Mouse (Mus musculus): ENCODE measurements around the gene Kcnt1. TPM values are rescaled to one million over a fixed set of nuclear protein-coding genes. Genes with fewer than 3 reads are reported as not detected.

The Kcnt1 gene
- total and polyA plus RNA-seq, 3 experiments = 0.04 TPM; not detected in 2

GRCm38 (mm10) chr2:25898970-25899369 is 35.4 kb downstream of the Kcnt1 start (continued):
- TF ChIP-seq RAD21 (IDR thresholded peaks at IDR 0.05; ENCODE audit: low read depth, low read length) (no peak), CHD2 (IDR thresholded peaks at IDR 0.05; ENCODE audit: low read length) (no peak), GABPA (IDR thresholded peaks at IDR 0.05; ENCODE audit: insufficient replicate concordance, low read depth, low read length) (no peak), BHLHE40 (IDR thresholded peaks at IDR 0.05; ENCODE audit: low read depth, low read length) (peak; percentile 76)

- no peak overlapping the region for H3K27ac ChIP-seq (ENCODE audit: insufficient read depth, low read depth)
- H3K9ac ChIP-seq (ENCODE audit: insufficient read depth, low read depth) = no peak overlapping the region
- H3K9me3 ChIP-seq (replicated peaks; ENCODE audit: low read length) = no peaks in the 10 kb centered on the region
- no peak overlapping the region for H3K4me3 ChIP-seq (replicated peaks in 1 of 3; ENCODE audit: low read depth in 2 of 3, low read length in 2 of 3, poor library complexity in 1 of 3)
- TF ChIP-seq ELF1 (IDR thresholded peaks at IDR 0.05; ENCODE audit: low read depth, low read length) = no peak
- TF ChIP-seq MXI1 (IDR thresholded peaks at IDR 0.05; ENCODE audit: low read depth, low read length) = no peak
- no peak for TF ChIP-seq POLR2AphosphoS2 (IDR thresholded peaks at IDR 0.05; ENCODE audit: low read depth, low read length)
- TF ChIP-seq CHD1 (IDR thresholded peaks at IDR 0.05; ENCODE audit: low read depth, low read length) = no peak
- TF ChIP-seq JUND (conservative IDR thresholded peaks at IDR 0.05; ENCODE audit: low read depth, low read length) = no peak
- H3K79me2 ChIP-seq (replicated peaks; ENCODE audit: control insufficient read depth, extremely low read depth, insufficient read depth, poor library complexity, severe bottlenecking) = no peaks in the 10 kb centered on the region
- DNase-seq (ENCODE audit: extremely low read depth) = no peak
- dilution Hi-C loops (cut with MboI; ENCODE audit: extremely low pct_ligation_motif_present, extremely low pct_unique_long_range_greater_than_20kb, low sequenced_read_pairs) (no loop called here), in situ Hi-C loops (cut with MboI; ENCODE audit: low pct_ligation_motif_present, low pct_unique_long_range_greater_than_20kb, low sequenced_read_pairs) (loop anchor here (5.0 kb wide), 1 partner anchor 73 kb away; no protein-coding TSS in a partner anchor)
- H3K4me1 ChIP-seq (ENCODE audit: control insufficient read depth in 1 of 2, insufficient read depth in 2 of 2) = peaks cover 0 to 2% of the 10 kb centered on the region in 2 experiments; a peak in 1 of 4 replicates
- H3K36me3 ChIP-seq (replicated peaks in 1 of 2; ENCODE audit: control insufficient read depth in 1 of 2, insufficient read depth in 1 of 2, low read length in 1 of 2) = no peaks in the 10 kb centered on the region
- H3K27me3 ChIP-seq (replicated peaks) = peaks cover 46% of the 10 kb centered on the region
- H3K4me2 ChIP-seq (ENCODE audit: insufficient read depth, low read depth, poor library complexity, severe bottlenecking) = no peak overlapping the region
These were observed 46.3 kb downstream of the Kcnt1 start for GRCm38 (mm10) chr2:25909872-25910271.

GRCm38 (mm10) chr2:25913247-25913646 is 49.7 kb downstream of the Kcnt1 start:
- DNase-seq (ENCODE audit: extremely low read depth) = peak; percentile 23
- in situ Hi-C loops (cut with MboI; ENCODE audit: low pct_ligation_motif_present, low pct_unique_long_range_greater_than_20kb, low sequenced_read_pairs) = no loop called here
- H3K27ac ChIP-seq (ENCODE audit: insufficient read depth, low read depth) = no peak overlapping the region
- no peak for TF ChIP-seq ZNF384 (IDR thresholded peaks at IDR 0.05; ENCODE audit: low read depth, low read length)
- TF ChIP-seq KAT2A (IDR thresholded peaks at IDR 0.05; ENCODE audit: insufficient replicate concordance, low read length) = no peak
- no peak for TF ChIP-seq HCFC1 (IDR thresholded peaks at IDR 0.05; ENCODE audit: low read depth, low read length)
- TF ChIP-seq BHLHE40 (IDR thresholded peaks at IDR 0.05; ENCODE audit: low read depth, low read length) = no peak
- no peak for TF ChIP-seq UBTF (IDR thresholded peaks at IDR 0.05; ENCODE audit: low read depth, low read length)
- TF ChIP-seq RCOR1 (conservative IDR thresholded peaks at IDR 0.05; ENCODE audit: low read depth, low read length) = no peak
- TF ChIP-seq TCF12 (IDR thresholded peaks at IDR 0.05; ENCODE audit: low read depth, low read length) = no peak
- TF ChIP-seq GABPA (IDR thresholded peaks at IDR 0.05; ENCODE audit: insufficient replicate concordance, low read depth, low read length) = no peak
- peak; percentile 33 for TF ChIP-seq RAD21 (IDR thresholded peaks at IDR 0.05; ENCODE audit: low read depth, low read length)
- no peak for TF ChIP-seq PAX5 (IDR thresholded peaks at IDR 0.05; ENCODE audit: low read length)
- TF ChIP-seq USF1 (IDR thresholded peaks at IDR 0.05; ENCODE audit: low read depth, low read length) = no peak
- no peak for TF ChIP-seq MXI1 (IDR thresholded peaks at IDR 0.05; ENCODE audit: low read depth, low read length)
- no peak for TF ChIP-seq IRF4 (IDR thresholded peaks at IDR 0.05; ENCODE audit: low read depth, low read length)
- no peak for TF ChIP-seq ZKSCAN1 (IDR thresholded peaks at IDR 0.05; ENCODE audit: borderline replicate concordance, low read depth, low read length)
- no peak for TF ChIP-seq JUN (IDR thresholded peaks at IDR 0.05; ENCODE audit: insufficient read depth, low read depth, low read length)
- TF ChIP-seq ELF1 (IDR thresholded peaks at IDR 0.05; ENCODE audit: low read depth, low read length) = peak; percentile 15; the same call in 1 of the 2 replicates
- no peak for TF ChIP-seq E2F4 (IDR thresholded peaks at IDR 0.05; ENCODE audit: insufficient replicate concordance, low read depth, low read length)
- TF ChIP-seq JUND (conservative IDR thresholded peaks at IDR 0.05; ENCODE audit: low read depth, low read length) = no peak
- TF ChIP-seq CHD1 (IDR thresholded peaks at IDR 0.05; ENCODE audit: low read depth, low read length) = no peak
- no peak for TF ChIP-seq MEF2A (IDR thresholded peaks at IDR 0.05; ENCODE audit: borderline replicate concordance, low read depth, low read length)
- TF ChIP-seq NRF1 (IDR thresholded peaks at IDR 0.05; ENCODE audit: low read depth, low read length) = no peak
- TF ChIP-seq SMC3 (IDR thresholded peaks at IDR 0.05; ENCODE audit: low read depth, low read length) = peak; percentile 63
- no peak for TF ChIP-seq ZC3H11A (IDR thresholded peaks at IDR 0.05; ENCODE audit: low read depth, low read length)
- no peak for TF ChIP-seq USF2 (conservative IDR thresholded peaks at IDR 0.05; ENCODE audit: low read depth, low read length)
- TF ChIP-seq CTCF (conservative IDR thresholded peaks at IDR 0.05 in 1 of 2, IDR thresholded peaks at IDR 0.05 in 1 of 2; ENCODE audit: low read depth in 2 of 2, low read length in 2 of 2) = peak in 1 of 2 experiments; percentile 62; a peak in 2 of 4 replicates
- no peak for TF ChIP-seq NELFE (IDR thresholded peaks at IDR 0.05; ENCODE audit: low read depth, low read length)
- no peak for TF ChIP-seq MAX (IDR thresholded peaks at IDR 0.05; ENCODE audit: low read length)

More at GRCm38 (mm10) chr2:25913247-25913646, 49.7 kb downstream of the Kcnt1 start:
- H3K79me2 ChIP-seq (replicated peaks; ENCODE audit: control insufficient read depth, extremely low read depth, insufficient read depth, poor library complexity, severe bottlenecking) = no peaks in the 10 kb centered on the region
- no peak overlapping the region for H3K4me2 ChIP-seq (ENCODE audit: insufficient read depth, low read depth, poor library complexity, severe bottlenecking)
- H3K27me3 ChIP-seq (replicated peaks) = peaks cover 25% of the 10 kb centered on the region
- no peak overlapping the region for H3K9ac ChIP-seq (ENCODE audit: insufficient read depth, low read depth)
- no peaks in the 10 kb centered on the region for H3K9me3 ChIP-seq (replicated peaks; ENCODE audit: low read length)
- dilution Hi-C loops (cut with MboI; ENCODE audit: extremely low pct_ligation_motif_present, extremely low pct_unique_long_range_greater_than_20kb, low sequenced_read_pairs) = no loop called here
- H3K4me1 ChIP-seq (ENCODE audit: control insufficient read depth in 1 of 2, insufficient read depth in 2 of 2) = peaks cover 0 to 12% of the 10 kb centered on the region in 2 experiments; a peak in 2 of 4 replicates
- no peaks in the 10 kb centered on the region for H3K36me3 ChIP-seq (replicated peaks in 1 of 2; ENCODE audit: control insufficient read depth in 1 of 2, insufficient read depth in 1 of 2, low read length in 1 of 2)
- H3K4me3 ChIP-seq (replicated peaks in 1 of 3; ENCODE audit: low read depth in 2 of 3, low read length in 2 of 3, poor library complexity in 1 of 3) = no peak overlapping the region

All from CH12.LX (cell line).